Mouse (Mus musculus): Measurements from ENCODE around the gene Cyp2a4. TPM values are rescaled to one million over a fixed set of nuclear protein-coding genes. Genes with fewer than 3 reads are reported as not detected.
"Not testable (repeated sequence)": the region's sequence is repeated elsewhere in the genome, so short reads cannot be mapped to it uniquely, and the experiment has no call there.

Cyp2a4 gene
- polyA plus RNA-seq (2014; fragmentation: Nextera tagmentation; extraction: Ambion mirVana), result not detected in 2 replicates

- not testable (repeated sequence) for H3K36me3 ChIP-seq (ENCODE audit: control insufficient read depth, insufficient read depth, low read length); H3K27ac ChIP-seq (ENCODE audit: low read depth, low read length); ATAC-seq (ENCODE audit: low read depth); H3K9me3 ChIP-seq (ENCODE audit: control insufficient read depth, low read length); H3K4me3 ChIP-seq (ENCODE audit: low read depth, low read length); H3K4me2 ChIP-seq (ENCODE audit: low read depth, low read length); H3K27me3 ChIP-seq (ENCODE audit: control insufficient read depth, insufficient read depth, low read length); H3K9ac ChIP-seq (replicated peaks; ENCODE audit: low read depth, low read length); H3K4me1 ChIP-seq (ENCODE audit: control insufficient read depth, insufficient read depth, low read length)
- WGBS, result 67% methylated on average over 2 of the region's 2 CpGs
These were observed at the start of gene Cyp2a4 for GRCm38 (mm10) chr7:26306926-26307325. Gene Cyp2a4, plus strand, starts transcription at chr7:26307169.

- 79% methylated on average over 1 of the region's 1 CpGs for WGBS
- not testable (repeated sequence) for H3K4me1 ChIP-seq (ENCODE audit: control insufficient read depth, insufficient read depth, low read length); ATAC-seq (ENCODE audit: low read depth); H3K4me3 ChIP-seq (ENCODE audit: low read depth, low read length); H3K27me3 ChIP-seq (ENCODE audit: control insufficient read depth, insufficient read depth, low read length); H3K9me3 ChIP-seq (ENCODE audit: control insufficient read depth, low read length); H3K9ac ChIP-seq (replicated peaks; ENCODE audit: low read depth, low read length); H3K27ac ChIP-seq (ENCODE audit: low read depth, low read length); H3K36me3 ChIP-seq (ENCODE audit: control insufficient read depth, insufficient read depth, low read length); H3K4me2 ChIP-seq (ENCODE audit: low read depth, low read length)
These were observed 46.9 kb upstream of the Cyp2a4 start, which contains the start of gene Vmn1r184 for GRCm38 (mm10) chr7:26260034-26260433. Gene Vmn1r184, plus strand, starts transcription at chr7:26260334.

- ATAC-seq (ENCODE audit: low read depth); H3K9ac ChIP-seq (replicated peaks; ENCODE audit: low read depth, low read length); H3K27ac ChIP-seq (ENCODE audit: low read depth, low read length); H3K36me3 ChIP-seq (ENCODE audit: control insufficient read depth, insufficient read depth, low read length); H3K9me3 ChIP-seq (ENCODE audit: control insufficient read depth, low read length); H3K4me3 ChIP-seq (ENCODE audit: low read depth, low read length); H3K27me3 ChIP-seq (ENCODE audit: control insufficient read depth, insufficient read depth, low read length); H3K4me1 ChIP-seq (ENCODE audit: control insufficient read depth, insufficient read depth, low read length); H3K4me2 ChIP-seq (ENCODE audit: low read depth, low read length): not testable (repeated sequence)
- WGBS, result 87% methylated on average over 8 of the region's 8 CpGs
These were observed 3.4 kb upstream of the Cyp2a4 start for GRCm38 (mm10) chr7:26303429-26304166.

- not testable (repeated sequence) for H3K9ac ChIP-seq (replicated peaks; ENCODE audit: low read depth, low read length); H3K9me3 ChIP-seq (ENCODE audit: control insufficient read depth, low read length); H3K27ac ChIP-seq (ENCODE audit: low read depth, low read length); ATAC-seq (ENCODE audit: low read depth); H3K27me3 ChIP-seq (ENCODE audit: control insufficient read depth, insufficient read depth, low read length); H3K4me1 ChIP-seq (ENCODE audit: control insufficient read depth, insufficient read depth, low read length); H3K4me3 ChIP-seq (ENCODE audit: low read depth, low read length); H3K36me3 ChIP-seq (ENCODE audit: control insufficient read depth, insufficient read depth, low read length); H3K4me2 ChIP-seq (ENCODE audit: low read depth, low read length)
- WGBS, result 90% methylated on average over 4 of the region's 4 CpGs
These were observed 4.8 kb downstream of the Cyp2a4 start for GRCm38 (mm10) chr7:26311786-26312185.

GRCm38 (mm10) chr7:26315194-26315593 is 8.2 kb downstream of the Cyp2a4 start:
- not testable (repeated sequence) for H3K9ac ChIP-seq (replicated peaks; ENCODE audit: low read depth, low read length); H3K27me3 ChIP-seq (ENCODE audit: control insufficient read depth, insufficient read depth, low read length); H3K4me2 ChIP-seq (ENCODE audit: low read depth, low read length); ATAC-seq (ENCODE audit: low read depth); H3K4me1 ChIP-seq (ENCODE audit: control insufficient read depth, insufficient read depth, low read length); H3K9me3 ChIP-seq (ENCODE audit: control insufficient read depth, low read length); H3K36me3 ChIP-seq (ENCODE audit: control insufficient read depth, insufficient read depth, low read length); H3K4me3 ChIP-seq (ENCODE audit: low read depth, low read length); H3K27ac ChIP-seq (ENCODE audit: low read depth, low read length)
- WGBS, result 89% methylated on average over 2 of the region's 2 CpGs

- not testable (repeated sequence) for H3K27me3 ChIP-seq (ENCODE audit: control insufficient read depth, insufficient read depth, low read length); H3K27ac ChIP-seq (ENCODE audit: low read depth, low read length); H3K4me1 ChIP-seq (ENCODE audit: control insufficient read depth, insufficient read depth, low read length); H3K9ac ChIP-seq (replicated peaks; ENCODE audit: low read depth, low read length); H3K36me3 ChIP-seq (ENCODE audit: control insufficient read depth, insufficient read depth, low read length); ATAC-seq (ENCODE audit: low read depth); H3K4me2 ChIP-seq (ENCODE audit: low read depth, low read length); H3K4me3 ChIP-seq (ENCODE audit: low read depth, low read length); H3K9me3 ChIP-seq (ENCODE audit: control insufficient read depth, low read length)
- 91% methylated on average over 4 of the region's 4 CpGs for WGBS
These were observed 8.8 kb downstream of the Cyp2a4 start for GRCm38 (mm10) chr7:26315809-26316208.

- not testable (repeated sequence) for H3K4me2 ChIP-seq (ENCODE audit: low read depth, low read length); H3K36me3 ChIP-seq (ENCODE audit: control insufficient read depth, insufficient read depth, low read length); H3K27ac ChIP-seq (ENCODE audit: low read depth, low read length); H3K4me3 ChIP-seq (ENCODE audit: low read depth, low read length); H3K27me3 ChIP-seq (ENCODE audit: control insufficient read depth, insufficient read depth, low read length); H3K9ac ChIP-seq (replicated peaks; ENCODE audit: low read depth, low read length); H3K4me1 ChIP-seq (ENCODE audit: control insufficient read depth, insufficient read depth, low read length); ATAC-seq (ENCODE audit: low read depth); H3K9me3 ChIP-seq (ENCODE audit: control insufficient read depth, low read length)
- 77% methylated on average over 3 of the region's 3 CpGs for WGBS
These were observed 13.4 kb downstream of the Cyp2a4 start for GRCm38 (mm10) chr7:26320361-26320760.

- H3K9ac ChIP-seq (replicated peaks; ENCODE audit: low read depth, low read length); H3K9me3 ChIP-seq (ENCODE audit: control insufficient read depth, low read length); H3K27me3 ChIP-seq (ENCODE audit: control insufficient read depth, insufficient read depth, low read length); H3K4me3 ChIP-seq (ENCODE audit: low read depth, low read length); H3K4me2 ChIP-seq (ENCODE audit: low read depth, low read length); H3K27ac ChIP-seq (ENCODE audit: low read depth, low read length); H3K4me1 ChIP-seq (ENCODE audit: control insufficient read depth, insufficient read depth, low read length); H3K36me3 ChIP-seq (ENCODE audit: control insufficient read depth, insufficient read depth, low read length); ATAC-seq (ENCODE audit: low read depth): not testable (repeated sequence)
These were observed 43.2 kb downstream of the Cyp2a4 start for GRCm38 (mm10) chr7:26350177-26350576.

GRCm38 (mm10) chr7:26352258-26352657 is 45.3 kb downstream of the Cyp2a4 start:
- not testable (repeated sequence) for ATAC-seq (ENCODE audit: low read depth); H3K36me3 ChIP-seq (ENCODE audit: control insufficient read depth, insufficient read depth, low read length); H3K27ac ChIP-seq (ENCODE audit: low read depth, low read length); H3K4me2 ChIP-seq (ENCODE audit: low read depth, low read length); H3K27me3 ChIP-seq (ENCODE audit: control insufficient read depth, insufficient read depth, low read length); H3K4me3 ChIP-seq (ENCODE audit: low read depth, low read length); H3K9me3 ChIP-seq (ENCODE audit: control insufficient read depth, low read length); H3K9ac ChIP-seq (replicated peaks; ENCODE audit: low read depth, low read length); H3K4me1 ChIP-seq (ENCODE audit: control insufficient read depth, insufficient read depth, low read length)
- WGBS, result 85% methylated on average over 2 of the region's 3 CpGs

All from neural tube, embryonic 14.5 days (tissue).